Mouse (Mus musculus) liver, adult 2 months (tissue): ENCODE measurements at regions not wholly inside any gene's neighbourhood (a gene's known extent, or its start where the extent isn't known, plus 50 kb on each side); places are given as distances from the start of the nearest gene placed in this dataset.

Source experiments
- CTCF ChIP-seq: fragments of 200-500 bp; IDR thresholded peaks from 2 replicates; pipeline ENCODE4 v1.5.1; 2011; ENCODE audit warnings: low read depth, low read length, control low read depth
- POLR2A ChIP-seq: fragments of 200-500 bp; IDR thresholded peaks from 2 replicates; pipeline ENCODE4 v1.6.1; 2011; ENCODE audit warnings: low read length, control low read depth; ENCODE audit not compliant: insufficient read depth; ENCODE audit errors: extremely low read depth

DNA sequence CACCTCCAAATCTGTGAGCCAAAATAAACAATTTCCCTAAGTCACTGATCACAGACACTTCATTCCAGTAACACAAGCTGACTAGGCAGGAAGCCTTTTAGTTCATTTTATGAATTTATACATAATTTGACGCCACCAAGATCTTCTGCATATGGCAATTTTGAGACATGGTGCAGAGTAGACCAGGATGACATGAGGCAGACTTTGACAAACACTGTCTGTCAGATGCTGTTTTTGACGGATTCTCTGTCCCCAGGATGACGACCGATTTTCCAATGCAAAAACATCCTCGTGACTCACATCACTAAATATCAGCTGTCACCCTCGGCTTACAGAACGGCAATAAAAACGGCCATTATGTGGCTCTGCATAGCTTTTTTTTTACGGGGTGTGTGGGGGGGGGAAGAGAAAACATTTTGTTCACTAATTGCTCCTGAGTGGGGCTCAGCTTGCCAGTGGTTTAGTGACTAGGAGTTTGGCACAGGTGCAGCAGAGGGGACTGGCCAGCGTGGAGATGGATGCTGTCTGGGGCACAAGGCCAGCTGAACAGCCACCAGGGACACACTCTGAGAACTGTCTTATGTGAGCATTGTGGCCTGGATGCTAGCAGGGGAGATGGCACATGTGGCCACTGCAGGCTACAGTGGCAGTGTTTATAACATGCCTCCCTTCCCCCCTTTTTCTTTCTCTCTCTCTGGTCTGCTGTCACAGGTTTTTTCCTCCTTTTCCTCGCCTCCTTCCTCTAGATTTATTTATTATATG is 65.0 kb upstream of the Lrpap1 start:
- TF ChIP-seq POLR2A: no peak
- no peak for TF ChIP-seq CTCF
